Mouse (Mus musculus) B cell, adult 2 months (primary cell): ENCODE data around the gene Eif3l.
A peak's percentile ranks its signal among the peaks of the same experiment; 100 is the strongest.

Source experiments
- DNase-seq, 2 experiments: peaks; one replicate each; pipeline ENCODE4 v3.0.0; 2022

The Eif3l gene

GRCm38 (mm10) chr15:79093083-79093839, 18.3 kb downstream of the Eif3l start:
- DNase-seq = no peak

- no peak for DNase-seq
Observed at GRCm38 (mm10) chr15:79095483-79095882, 20.5 kb downstream of the Eif3l start.

- DNase-seq = no peak
Observed at GRCm38 (mm10) chr15:79096556-79096955, 21.6 kb downstream of the Eif3l start.

- no peak for DNase-seq
Observed at GRCm38 (mm10) chr15:79097135-79097534, 22.2 kb downstream of the Eif3l start.

- no peak for DNase-seq
Observed at GRCm38 (mm10) chr15:79097611-79098025, 22.6 kb downstream of the Eif3l start.

GRCm38 (mm10) chr15:79098220-79098619, 23.2 kb downstream of the Eif3l start:
- no peak for DNase-seq

GRCm38 (mm10) chr15:79098868-79099267, 23.9 kb downstream of the Eif3l start:
- DNase-seq = no peak

GRCm38 (mm10) chr15:79099456-79099855, 24.5 kb downstream of the Eif3l start:
- no peak for DNase-seq

GRCm38 (mm10) chr15:79100391-79100790, 25.4 kb downstream of the Eif3l start:
- DNase-seq = no peak

- no peak for DNase-seq
Observed at GRCm38 (mm10) chr15:79101531-79101930, 26.6 kb downstream of the Eif3l start.

- DNase-seq = no peak
Observed at GRCm38 (mm10) chr15:79103264-79103663, 28.3 kb downstream of the Eif3l start.

GRCm38 (mm10) chr15:79105804-79106203, 30.8 kb downstream of the Eif3l start:
- no peak for DNase-seq

- DNase-seq = no peak
Observed at GRCm38 (mm10) chr15:79107966-79108365, 33.0 kb downstream of the Eif3l start.

GRCm38 (mm10) chr15:79108421-79109320, 33.7 kb downstream of the Eif3l start, which contains the start of gene Micall1:
Gene Micall1 (plus strand): TSS chr15:79108898.
- peak; percentile 71 to 77 for DNase-seq

- DNase-seq = no peak
Observed at GRCm38 (mm10) chr15:79109321-79109934, 34.4 kb downstream of the Eif3l start.

- DNase-seq = peak; percentile 14 to 20
Observed at GRCm38 (mm10) chr15:79110031-79110430, 35.1 kb downstream of the Eif3l start.

- DNase-seq = no peak
Observed at GRCm38 (mm10) chr15:79110528-79110927, 35.5 kb downstream of the Eif3l start.

- DNase-seq = no peak
Observed at GRCm38 (mm10) chr15:79111774-79112173, 36.8 kb downstream of the Eif3l start.

GRCm38 (mm10) chr15:79115276-79115675, 40.3 kb downstream of the Eif3l start:
- DNase-seq = no peak

GRCm38 (mm10) chr15:79119491-79119890, 44.5 kb downstream of the Eif3l start:
- no peak for DNase-seq

- DNase-seq = no peak
Observed at GRCm38 (mm10) chr15:79122119-79122518, 47.1 kb downstream of the Eif3l start.

GRCm38 (mm10) chr15:79122546-79122945, 47.6 kb downstream of the Eif3l start:
- no peak for DNase-seq

GRCm38 (mm10) chr15:79123751-79124150, 48.8 kb downstream of the Eif3l start:
- DNase-seq = no peak
